Mouse (Mus musculus) C2C12 (cell line): ENCODE measurements around the gene Hes7.

Experiments used
- CTCF ChIP-seq: IDR thresholded peaks from one replicate; pipeline ENCODE4 v1.5.1; 2011; ENCODE audit not compliant: control insufficient read depth, insufficient read depth, insufficient read length
- MAX ChIP-seq: IDR thresholded peaks from one replicate; pipeline ENCODE4 v1.6.1; 2011; ENCODE audit warnings: mild to moderate bottlenecking, control low read depth
- MYOD1 ChIP-seq: IDR thresholded peaks from one replicate; pipeline ENCODE4 v1.6.1; 2011; ENCODE audit warnings: low read depth; ENCODE audit not compliant: control insufficient read depth, insufficient read length
- MYOG ChIP-seq: IDR thresholded peaks from one replicate; pipeline ENCODE4 v1.6.1; 2011; ENCODE audit not compliant: control insufficient read depth, insufficient read length; ENCODE audit errors: extremely low read depth
- USF1 ChIP-seq: IDR thresholded peaks from one replicate; pipeline ENCODE4 v1.6.1; 2011; ENCODE audit warnings: low read depth, mild to moderate bottlenecking, control low read depth, moderate library complexity

DNA sequence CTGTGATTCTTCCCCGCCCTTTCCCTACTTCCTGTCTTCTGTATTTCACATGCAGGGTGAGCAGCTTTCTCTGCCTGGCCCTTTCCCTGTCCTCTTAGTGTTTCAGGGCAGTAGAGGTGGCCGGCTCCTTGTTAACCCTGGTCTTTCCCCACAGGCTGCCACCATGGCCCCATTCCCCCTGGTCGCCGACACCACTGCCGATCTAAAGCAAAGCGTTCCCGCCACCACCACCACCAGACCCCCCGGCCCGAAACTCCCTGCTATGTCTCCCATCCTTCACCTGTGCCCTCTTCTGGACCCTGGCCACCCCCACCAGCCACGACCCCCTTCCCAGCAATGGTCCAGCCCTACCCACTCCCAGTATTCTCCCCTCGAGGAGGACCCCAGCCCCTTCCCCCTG, 13.9 kb upstream of the Hes7 start:
- TF ChIP-seq USF1: no peak
- no peak for TF ChIP-seq CTCF
- no peak for TF ChIP-seq MAX
- TF ChIP-seq MYOG: no peak
- TF ChIP-seq MYOD1: no peak
